Mouse (Mus musculus): ENCODE measurements around the gene Adig.

- TF ChIP-seq POLR2A (IDR thresholded peaks at IDR 0.05; ENCODE audit: borderline replicate concordance, insufficient read depth, low read length) = no peak
- no peak for TF ChIP-seq CTCF (IDR thresholded peaks at IDR 0.05; ENCODE audit: borderline replicate concordance, insufficient read depth, low read depth, low read length)
Observed at GRCm38 (mm10) chr2:158519071-158519470, 16.7 kb downstream of the Adig start.

Measured in cerebellum, adult 2 months (tissue).